Mouse (Mus musculus) forebrain, embryonic 15.5 days (tissue): ENCODE data around the gene Hprt. TPM values are rescaled to one million over a fixed set of nuclear protein-coding genes. Genes with fewer than 3 reads are reported as not detected.
"Not testable (repeated sequence)": the region's sequence is repeated elsewhere in the genome, so short reads cannot be mapped to it uniquely, and the experiment has no call there.

Experiments used
- ATAC-seq: fragments of 200-750 bp; cut with Nextera tagmentation; replicated peaks from 2 replicates; pipeline ENCODE4 v1.8.0; 2017; ENCODE audit warnings: mild to moderate bottlenecking, moderate TSS enrichment, moderate library complexity
- H3K27ac ChIP-seq: fragments of 300-500 bp; sonication (generic); replicated peaks from 2 replicates; pipeline ENCODE4 v1.5.1; 2015; ENCODE audit warnings: mild to moderate bottlenecking, inconsistent platforms
- H3K27me3 ChIP-seq: fragments of 300-500 bp; sonication (generic); 2 replicates; pipeline ENCODE4 v1.6.1; 2015; ENCODE audit warnings: inconsistent platforms
- H3K36me3 ChIP-seq: fragments of 300-500 bp; sonication (generic); 2 replicates; pipeline ENCODE4 v1.6.1; 2015; ENCODE audit warnings: mild to moderate bottlenecking, inconsistent platforms
- H3K4me1 ChIP-seq: fragments of 300-500 bp; sonication (generic); 2 replicates; pipeline ENCODE4 v1.6.1; 2015; ENCODE audit warnings: inconsistent platforms
- H3K4me2 ChIP-seq: fragments of 300-500 bp; sonication (generic); replicated peaks from 2 replicates; pipeline ENCODE4 v1.6.1; 2015; ENCODE audit warnings: mild to moderate bottlenecking, inconsistent platforms
- H3K4me3 ChIP-seq: fragments of 300-500 bp; sonication (generic); 2 replicates; pipeline ENCODE4 v1.5.1; 2015; ENCODE audit warnings: mild to moderate bottlenecking, inconsistent platforms
- H3K9ac ChIP-seq: fragments of 300-500 bp; sonication (generic); replicated peaks from 2 replicates; pipeline ENCODE4 v1.6.1; 2015; ENCODE audit warnings: mild to moderate bottlenecking, inconsistent platforms
- H3K9me3 ChIP-seq: fragments of 300-500 bp; sonication (generic); 2 replicates; pipeline ENCODE4 v1.6.1; 2016; ENCODE audit warnings: inconsistent platforms
- WGBS: fragments of 180-500 bp; shearing (Covaris S2); methylation state at CpG from one replicate; pipeline ENCODE4 v1.1.7; 2015; ENCODE audit warnings: mixed read lengths; 5-methylcytosine and 5-hydroxymethylcytosine counted together
- polyA plus RNA-seq: library from polyadenylated mRNA; unstranded; fragments of >200 nt; fragmentation: Nextera tagmentation; extraction: Ambion mirVana; gene quantifications from 2 replicates; pipeline ENCODE4 v1.2.1, GENCODE M21; 2015

Hprt gene
- polyA plus RNA-seq, result 85.4 and 86.5 TPM in 2 replicates

- H3K27me3 ChIP-seq, result no peaks in the 10 kb centered on the region
- peak within 1 kb of the TSS; percentile 70 for H3K4me3 ChIP-seq
- peak within 1 kb of the TSS; percentile 91 for H3K27ac ChIP-seq
- peak within 1 kb of the TSS; percentile 45 for H3K4me2 ChIP-seq
- H3K36me3 ChIP-seq, result no peaks in the 10 kb centered on the region
- H3K4me1 ChIP-seq, result peaks cover 6% of the 10 kb centered on the region; the same call in 1 of the 2 replicates
- peak; percentile 99 for ATAC-seq
- 23% methylated on average over 69 of the region's 72 CpGs for WGBS
- H3K9ac ChIP-seq, result peak within 1 kb of the TSS; percentile 72
- no peaks in the 10 kb centered on the region for H3K9me3 ChIP-seq
These were observed at the start of gene Hprt for GRCm38 (mm10) chrX:52987905-52988783. Hprt (plus strand) TSS chrX:52988137.

GRCm38 (mm10) chrX:52945509-52945908 is 42.4 kb upstream of the Hprt start:
- Histone ChIP-seq H3K9ac (no peak overlapping the region), H3K27ac (no peak overlapping the region), H3K4me3 (no peak overlapping the region), H3K27me3 (no peaks in the 10 kb centered on the region), H3K9me3 (no peaks in the 10 kb centered on the region), H3K36me3 (peaks cover 31% of the 10 kb centered on the region), H3K4me2 (no peak overlapping the region), H3K4me1 (no peaks in the 10 kb centered on the region)
- no peak for ATAC-seq
- WGBS, result 90% methylated on average over 5 of the region's 5 CpGs

GRCm38 (mm10) chrX:52949713-52950112 is 38.2 kb upstream of the Hprt start:
- no peak overlapping the region for H3K4me3 ChIP-seq
- WGBS, result 67% methylated on average over 2 of the region's 2 CpGs
- peaks cover 22% of the 10 kb centered on the region; the same call in 1 of the 2 replicates for H3K36me3 ChIP-seq
- ATAC-seq, result no peak
- H3K27ac ChIP-seq, result no peak overlapping the region
- H3K4me2 ChIP-seq, result no peak overlapping the region
- H3K27me3 ChIP-seq, result no peaks in the 10 kb centered on the region
- no peaks in the 10 kb centered on the region for H3K9me3 ChIP-seq
- H3K9ac ChIP-seq, result no peak overlapping the region
- H3K4me1 ChIP-seq, result no peaks in the 10 kb centered on the region

GRCm38 (mm10) chrX:52956942-52957341 is 31.0 kb upstream of the Hprt start:
- Histone ChIP-seq H3K9ac (no peak overlapping the region), H3K9me3 (no peaks in the 10 kb centered on the region), H3K27me3 (no peaks in the 10 kb centered on the region), H3K4me3 (no peak overlapping the region), H3K36me3 (peaks cover 14% of the 10 kb centered on the region; the same call in 1 of the 2 replicates), H3K4me1 (no peaks in the 10 kb centered on the region), H3K4me2 (no peak overlapping the region), H3K27ac (no peak overlapping the region)
- no peak for ATAC-seq
- 91% methylated on average over 4 of the region's 4 CpGs for WGBS

GRCm38 (mm10) chrX:52961559-52962110 is 26.3 kb upstream of the Hprt start:
- Histone ChIP-seq H3K9ac (no peak overlapping the region), H3K4me1 (no peaks in the 10 kb centered on the region), H3K4me2 (no peak overlapping the region), H3K36me3 (no peaks in the 10 kb centered on the region), H3K27ac (no peak overlapping the region), H3K4me3 (no peak overlapping the region), H3K9me3 (no peaks in the 10 kb centered on the region), H3K27me3 (no peaks in the 10 kb centered on the region)
- WGBS, result 35% methylated on average over 5 of the region's 5 CpGs
- ATAC-seq, result no peak

- H3K27me3 ChIP-seq, result no peaks in the 10 kb centered on the region
- no peak overlapping the region for H3K27ac ChIP-seq
- no peaks in the 10 kb centered on the region for H3K4me1 ChIP-seq
- ATAC-seq, result no peak
- H3K4me2 ChIP-seq, result no peak overlapping the region
- no peaks in the 10 kb centered on the region for H3K9me3 ChIP-seq
- H3K9ac ChIP-seq, result no peak overlapping the region
- H3K36me3 ChIP-seq, result no peaks in the 10 kb centered on the region
- WGBS, result 94% methylated on average over 2 of the region's 2 CpGs
- no peak overlapping the region for H3K4me3 ChIP-seq
These were observed 22.8 kb upstream of the Hprt start for GRCm38 (mm10) chrX:52965149-52965548.

GRCm38 (mm10) chrX:52971211-52972006 is 16.5 kb upstream of the Hprt start:
- H3K27ac ChIP-seq, result no peak overlapping the region
- no peaks in the 10 kb centered on the region for H3K36me3 ChIP-seq
- no peaks in the 10 kb centered on the region for H3K27me3 ChIP-seq
- H3K4me2 ChIP-seq, result no peak overlapping the region
- no peaks in the 10 kb centered on the region for H3K4me1 ChIP-seq
- WGBS, result 65% methylated on average over 3 of the region's 3 CpGs
- no peak overlapping the region for H3K4me3 ChIP-seq
- ATAC-seq, result no peak
- H3K9ac ChIP-seq, result no peak overlapping the region
- no peaks in the 10 kb centered on the region for H3K9me3 ChIP-seq

GRCm38 (mm10) chrX:52972129-52972528 is 15.8 kb upstream of the Hprt start:
- no peak for ATAC-seq
- no peak overlapping the region for H3K4me2 ChIP-seq
- no peaks in the 10 kb centered on the region for H3K36me3 ChIP-seq
- H3K9me3 ChIP-seq, result no peaks in the 10 kb centered on the region
- no peaks in the 10 kb centered on the region for H3K27me3 ChIP-seq
- no peaks in the 10 kb centered on the region for H3K4me1 ChIP-seq
- no peak overlapping the region for H3K4me3 ChIP-seq
- no peak overlapping the region for H3K27ac ChIP-seq
- H3K9ac ChIP-seq, result no peak overlapping the region
- WGBS, result 74% methylated on average over 1 of the region's 1 CpGs

GRCm38 (mm10) chrX:52972680-52973079 is 15.3 kb upstream of the Hprt start:
- WGBS, result 79% methylated on average over 1 of the region's 1 CpGs
- H3K9me3 ChIP-seq, result no peaks in the 10 kb centered on the region
- no peak for ATAC-seq

GRCm38 (mm10) chrX:52978576-52978975 is 9.4 kb upstream of the Hprt start:
- Histone ChIP-seq H3K27ac (no peak overlapping the region), H3K9ac (no peak overlapping the region), H3K4me1 (no peaks in the 10 kb centered on the region), H3K27me3 (no peaks in the 10 kb centered on the region), H3K4me3 (no peak overlapping the region), H3K36me3 (no peaks in the 10 kb centered on the region), H3K9me3 (no peaks in the 10 kb centered on the region), H3K4me2 (no peak overlapping the region)
- 45% methylated on average over 1 of the region's 1 CpGs for WGBS
- no peak for ATAC-seq

More at GRCm38 (mm10) chrX:52972680-52973079, 15.3 kb upstream of the Hprt start:
- Histone ChIP-seq H3K4me1 (no peaks in the 10 kb centered on the region), H3K4me2 (no peak overlapping the region), H3K36me3 (no peaks in the 10 kb centered on the region), H3K27ac (no peak overlapping the region), H3K27me3 (no peaks in the 10 kb centered on the region), H3K9ac (no peak overlapping the region), H3K4me3 (no peak overlapping the region)

GRCm38 (mm10) chrX:52981378-52981777 is 6.6 kb upstream of the Hprt start:
- Histone ChIP-seq H3K36me3 (no peaks in the 10 kb centered on the region), H3K4me2 (no peak overlapping the region), H3K9ac (no peak overlapping the region), H3K4me1 (no peaks in the 10 kb centered on the region), H3K27me3 (no peaks in the 10 kb centered on the region), H3K27ac (no peak overlapping the region), H3K9me3 (no peaks in the 10 kb centered on the region), H3K4me3 (no peak overlapping the region)
- 73% methylated on average over 3 of the region's 3 CpGs for WGBS
- no peak for ATAC-seq

- not testable (repeated sequence) for H3K9ac ChIP-seq, ATAC-seq, H3K4me3 ChIP-seq, H3K4me2 ChIP-seq, H3K36me3 ChIP-seq, H3K27me3 ChIP-seq, H3K9me3 ChIP-seq, H3K27ac ChIP-seq, H3K4me1 ChIP-seq
- 91% methylated on average over 5 of the region's 5 CpGs for WGBS
These were observed 6.8 kb downstream of the Hprt start for GRCm38 (mm10) chrX:52994726-52995125.
